31 mouse cellular contexts compared by ENCODE assay signal in the genomic region with DNA sequence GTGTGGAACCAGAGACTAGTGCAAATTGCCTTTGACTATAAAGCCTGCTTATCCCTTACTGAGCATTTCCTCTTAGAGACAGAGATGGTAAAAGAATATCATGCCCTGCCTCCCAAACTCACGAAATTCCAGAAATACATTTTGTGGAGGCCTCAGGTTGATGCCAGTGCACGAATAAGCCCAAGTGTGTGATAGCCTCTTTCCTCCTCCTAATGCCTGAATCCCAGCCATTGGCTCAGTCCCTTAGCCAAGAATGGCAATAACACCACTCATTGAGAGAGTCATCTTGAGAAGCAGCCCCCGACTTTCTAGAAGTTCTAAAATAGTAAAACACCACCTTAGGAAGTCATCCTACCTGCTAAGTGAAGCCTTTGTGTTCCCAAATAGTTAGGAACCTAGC.
"Had no signal": no experiment of that assay in that cellular context is flagged by ENCODE, and none has a peak within 500 bp of the region (broad histone marks: within the 10 kb centered on the region; RNA-seq: fewer than 3 reads in every experiment).

No protein-coding gene starts in this region.

- H3K4me2 ChIP-seq: limb, embryonic 12.5 days; limb, embryonic 13.5 days; limb, embryonic 15.5 days; liver, embryonic 11.5 days; liver, embryonic 12.5 days; liver, embryonic 13.5 days; liver, embryonic 15.5 days; lung, embryonic 14.5 days; lung, embryonic 15.5 days; midbrain, embryonic 11.5 days; midbrain, embryonic 12.5 days; midbrain, embryonic 13.5 days; midbrain, embryonic 15.5 days had no signal

- H3K4me3 ChIP-seq: limb, embryonic 10.5 days; limb, embryonic 12.5 days; limb, embryonic 13.5 days; limb, embryonic 15.5 days; liver, embryonic 12.5 days; liver, embryonic 13.5 days; liver, embryonic 15.5 days; lung, embryonic 15.5 days; megakaryocyte, embryonic 14.5 days; midbrain, embryonic 10.5 days; midbrain, embryonic 12.5 days; midbrain, embryonic 13.5 days; midbrain, embryonic 15.5 days; myocyte had no signal

- H3K27ac ChIP-seq: limb, embryonic 10.5 days; limb, embryonic 12.5 days; limb, embryonic 13.5 days; limb, embryonic 15.5 days; liver, embryonic 12.5 days; liver, embryonic 13.5 days; liver, embryonic 14.5 days; liver, embryonic 15.5 days; lung, embryonic 15.5 days; macrophage; midbrain, embryonic 10.5 days; midbrain, embryonic 12.5 days; midbrain, embryonic 13.5 days; midbrain, embryonic 15.5 days had no signal

- H3K27me3 ChIP-seq: limb, embryonic 12.5 days; limb, embryonic 13.5 days; limb, embryonic 15.5 days; liver, embryonic 12.5 days; liver, embryonic 13.5 days; liver, embryonic 15.5 days; lung, embryonic 15.5 days; megakaryocyte, embryonic 14.5 days; midbrain, embryonic 12.5 days; midbrain, embryonic 13.5 days; midbrain, embryonic 15.5 days had no signal

- H3K9me3 ChIP-seq: limb, embryonic 10.5 days; limb, embryonic 13.5 days; limb, embryonic 15.5 days; liver, embryonic 12.5 days; liver, embryonic 13.5 days; liver, embryonic 15.5 days; lung, embryonic 15.5 days; midbrain, embryonic 10.5 days; midbrain, embryonic 12.5 days; midbrain, embryonic 13.5 days; midbrain, embryonic 15.5 days had no signal

- H3K4me1 ChIP-seq: limb, embryonic 12.5 days; limb, embryonic 13.5 days; limb, embryonic 15.5 days; liver, embryonic 12.5 days; liver, embryonic 13.5 days; liver, embryonic 15.5 days; lung, embryonic 15.5 days; megakaryocyte, embryonic 14.5 days; midbrain, embryonic 12.5 days; midbrain, embryonic 13.5 days had no signal

- ATAC-seq: liver, embryonic 12.5 days; liver, postnatal 0 days; lung, postnatal 0 days; midbrain, embryonic 13.5 days; midbrain, embryonic 15.5 days; midbrain, embryonic 16.5 days had no signal

- H3K9ac ChIP-seq: limb, embryonic 12.5 days; limb, embryonic 13.5 days; limb, embryonic 15.5 days; liver, embryonic 12.5 days; liver, embryonic 13.5 days; liver, embryonic 14.5 days; liver, embryonic 15.5 days; liver, postnatal 0 days; lung, embryonic 14.5 days; lung, embryonic 15.5 days; midbrain, embryonic 12.5 days; midbrain, embryonic 13.5 days; midbrain, embryonic 15.5 days had no signal

- H3K36me3 ChIP-seq: limb, embryonic 10.5 days; limb, embryonic 12.5 days; limb, embryonic 13.5 days; limb, embryonic 15.5 days; liver, embryonic 12.5 days; liver, embryonic 13.5 days; liver, embryonic 15.5 days; lung, embryonic 15.5 days; midbrain, embryonic 10.5 days; midbrain, embryonic 12.5 days; midbrain, embryonic 13.5 days; midbrain, embryonic 15.5 days had no signal

- DNase-seq: left cerebral cortex, postnatal 4 days; liver; liver, embryonic 13.5 days; liver, postnatal 0 days; lung, adult 18-20 months; lung, adult 2 months; lung, embryonic 14.5 days; lung, postnatal 10 days; lung, postnatal 14 days; lung, postnatal 36 days; lung, postnatal 4 days; midbrain, embryonic 14.5 days had no signal
